Mouse (Mus musculus) gonadal fat pad, adult 2 months (tissue): ENCODE data around the gene Scarb1. TPM values are rescaled to one million over a fixed set of nuclear protein-coding genes. Genes with fewer than 3 reads are reported as not detected.

ENCODE experiments used
- DNase-seq: peaks from one replicate; pipeline ENCODE4 v3.0.0-alpha.2; 2012; ENCODE audit warnings: low read depth
- polyA plus RNA-seq: library from polyadenylated mRNA; depleted of rRNA; stranded (reverse); fragments of >200 nt; gene quantifications from 2 replicates; pipeline ENCODE4 v1.2.3, GENCODE M21; 2012

Scarb1 gene
- polyA plus RNA-seq, 1 experiment = 215 TPM

- DNase-seq = no peak
Measured at GRCm38 (mm10) chr5:125364851-125365429, 24.0 kb upstream of the Scarb1 start.

GRCm38 (mm10) chr5:125363894-125364293 is 23.0 kb upstream of the Scarb1 start:
- DNase-seq = no peak

- DNase-seq = no peak
Measured at GRCm38 (mm10) chr5:125360981-125361510, 20.2 kb upstream of the Scarb1 start.

- no peak for DNase-seq
Measured at GRCm38 (mm10) chr5:125360566-125360965, 19.7 kb upstream of the Scarb1 start.

- DNase-seq = no peak
Measured at GRCm38 (mm10) chr5:125358270-125358608, 17.3 kb upstream of the Scarb1 start.

GRCm38 (mm10) chr5:125357543-125358269 is 16.8 kb upstream of the Scarb1 start:
- no peak for DNase-seq

- DNase-seq = no peak
Measured at GRCm38 (mm10) chr5:125355650-125356049, 14.8 kb upstream of the Scarb1 start.

GRCm38 (mm10) chr5:125354885-125355492 is 14.1 kb upstream of the Scarb1 start:
- DNase-seq = no peak

- DNase-seq = no peak
Measured at GRCm38 (mm10) chr5:125352781-125353294, 11.9 kb upstream of the Scarb1 start.

- no peak for DNase-seq
Measured at GRCm38 (mm10) chr5:125351939-125352338, 11.0 kb upstream of the Scarb1 start.

GRCm38 (mm10) chr5:125351057-125351456 is 10.2 kb upstream of the Scarb1 start:
- DNase-seq = no peak

- no peak for DNase-seq
Measured at GRCm38 (mm10) chr5:125349391-125349790, 8.5 kb upstream of the Scarb1 start.

- DNase-seq = no peak
Measured at GRCm38 (mm10) chr5:125348487-125348886, 7.6 kb upstream of the Scarb1 start.

- no peak for DNase-seq
Measured at GRCm38 (mm10) chr5:125348067-125348466, 7.2 kb upstream of the Scarb1 start.

- DNase-seq = no peak
Measured at GRCm38 (mm10) chr5:125344296-125344695, 3.4 kb upstream of the Scarb1 start.

- no peak for DNase-seq
Measured at GRCm38 (mm10) chr5:125341459-125342090, 681 bp upstream of the Scarb1 start.

- no peak for DNase-seq
Measured at GRCm38 (mm10) chr5:125339851-125340531, 903 bp downstream of the Scarb1 start.

- no peak for DNase-seq
Measured at GRCm38 (mm10) chr5:125339108-125339751, 1.7 kb downstream of the Scarb1 start.

GRCm38 (mm10) chr5:125337526-125337925 is 3.4 kb downstream of the Scarb1 start:
- DNase-seq = no peak

- no peak for DNase-seq
Measured at GRCm38 (mm10) chr5:125337012-125337411, 3.9 kb downstream of the Scarb1 start.

GRCm38 (mm10) chr5:125333009-125333408 is 7.9 kb downstream of the Scarb1 start:
- DNase-seq = no peak
